Mouse (Mus musculus): ENCODE data around the gene 1700029I15Rik. TPM values are rescaled to one million over a fixed set of nuclear protein-coding genes. Genes with fewer than 3 reads are reported as not detected.

Gene 1700029I15Rik
- polyA plus RNA-seq, 1 experiment from 2014 or later, result 7.6 TPM

DNA sequence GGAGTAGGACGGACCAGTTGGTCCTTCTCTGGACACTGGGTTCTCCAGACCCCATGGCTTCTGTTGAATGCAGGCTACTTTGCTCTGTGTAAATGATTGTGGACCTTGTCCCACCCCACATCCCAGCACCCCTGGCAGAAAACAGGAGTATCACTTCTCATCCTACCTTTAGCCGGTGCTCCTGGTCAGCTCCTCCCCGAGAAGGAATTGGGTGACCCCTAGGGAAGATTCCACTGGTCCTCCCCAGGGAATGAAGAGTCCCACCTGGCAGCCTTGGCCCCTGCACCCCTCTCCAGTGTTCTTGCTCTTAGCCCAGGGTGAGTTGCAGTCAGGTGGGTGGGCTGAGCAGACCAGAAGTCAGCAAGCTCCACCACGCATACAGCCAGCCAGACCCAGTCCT, 18.3 kb upstream of the 1700029I15Rik start:
- no peaks in the 10 kb centered on the region for H3K4me1 ChIP-seq
- WGBS, result 94% methylated on average over 4 of the region's 4 CpGs
- peaks cover 5% of the 10 kb centered on the region for H3K27me3 ChIP-seq
- no peaks in the 10 kb centered on the region for H3K9me3 ChIP-seq (replicated peaks)
- H3K4me3 ChIP-seq, result no peak overlapping the region
- H3K9ac ChIP-seq, result no peak overlapping the region
- H3K4me2 ChIP-seq (replicated peaks), result no peak overlapping the region
- H3K27ac ChIP-seq, result no peak overlapping the region
- H3K36me3 ChIP-seq, result peaks cover 53% of the 10 kb centered on the region
- ATAC-seq (ENCODE audit: low FRiP score), result no peak

DNA sequence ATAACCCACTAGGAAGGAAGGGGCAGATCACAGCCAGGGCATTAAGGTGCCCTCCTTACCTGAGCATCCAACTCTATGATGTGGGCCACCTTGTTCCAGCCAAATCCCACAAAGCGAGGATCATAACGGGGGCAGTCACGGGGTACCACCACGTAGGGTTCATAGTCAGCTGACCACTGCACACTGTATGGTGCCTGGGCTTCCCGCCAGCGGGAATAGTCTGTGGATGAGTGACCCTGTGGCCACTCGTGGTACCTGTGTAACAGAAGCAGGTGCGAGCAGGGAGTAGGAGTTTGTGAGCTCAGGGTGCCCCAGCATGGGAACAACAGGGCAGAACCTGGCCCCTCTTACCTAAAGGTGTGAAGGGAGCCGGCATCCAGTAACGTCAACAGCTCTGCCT, 16.8 kb upstream of the 1700029I15Rik start:
- no peak overlapping the region for H3K9ac ChIP-seq
- H3K9me3 ChIP-seq (replicated peaks), result no peaks in the 10 kb centered on the region
- H3K27me3 ChIP-seq, result peaks cover 20% of the 10 kb centered on the region
- peaks cover 5% of the 10 kb centered on the region for H3K4me1 ChIP-seq
- no peak overlapping the region for H3K4me2 ChIP-seq (replicated peaks)
- ATAC-seq (ENCODE audit: low FRiP score), result no peak
- 91% methylated on average over 10 of the region's 10 CpGs for WGBS
- H3K36me3 ChIP-seq, result peaks cover 38% of the 10 kb centered on the region
- no peak overlapping the region for H3K4me3 ChIP-seq
- H3K27ac ChIP-seq, result no peak overlapping the region

DNA sequence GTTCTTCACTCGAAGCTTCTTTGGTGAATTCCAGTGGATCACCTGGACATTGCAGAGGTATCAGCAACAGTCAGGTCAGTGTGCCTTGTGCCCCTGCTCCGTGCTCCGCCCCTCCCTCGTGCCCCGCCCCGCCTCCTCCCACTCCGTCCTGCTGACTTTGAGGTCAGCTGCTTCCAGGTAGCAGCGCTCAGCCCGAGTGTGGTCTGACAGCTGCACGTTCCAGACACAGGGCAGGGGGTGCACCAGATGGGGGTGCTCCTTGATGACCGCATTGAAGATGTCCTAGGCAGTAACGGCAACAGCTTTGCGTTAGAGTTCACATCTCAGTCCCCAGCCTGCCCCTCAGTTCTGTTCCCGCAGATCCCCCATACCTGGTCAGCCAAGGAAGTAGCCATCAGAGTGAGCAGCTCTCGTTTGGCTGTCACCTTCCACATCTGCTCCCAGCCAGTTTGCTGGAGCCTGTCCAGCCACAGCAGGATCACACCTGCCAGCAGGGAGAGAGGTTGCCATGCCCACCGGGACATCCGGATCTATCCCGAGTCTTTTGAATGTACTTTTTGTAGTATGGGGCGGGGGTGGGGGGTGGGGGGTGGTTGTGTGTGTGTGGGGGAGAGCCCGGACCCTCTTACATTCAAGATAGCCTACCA, 14.8 kb upstream of the 1700029I15Rik start:
- Histone ChIP-seq H3K4me1 (peaks cover 25% of the 10 kb centered on the region), H3K4me3 (no peak overlapping the region), H3K27ac (no peak overlapping the region), H3K36me3 (peaks cover 29% of the 10 kb centered on the region), H3K9ac (no peak overlapping the region), H3K4me2 (replicated peaks) (no peak overlapping the region), H3K27me3 (peaks cover 32% of the 10 kb centered on the region), H3K9me3 (replicated peaks) (no peaks in the 10 kb centered on the region)
- ATAC-seq (ENCODE audit: low FRiP score), result no peak
- WGBS, result 49% methylated on average over 20 of the region's 20 CpGs

DNA sequence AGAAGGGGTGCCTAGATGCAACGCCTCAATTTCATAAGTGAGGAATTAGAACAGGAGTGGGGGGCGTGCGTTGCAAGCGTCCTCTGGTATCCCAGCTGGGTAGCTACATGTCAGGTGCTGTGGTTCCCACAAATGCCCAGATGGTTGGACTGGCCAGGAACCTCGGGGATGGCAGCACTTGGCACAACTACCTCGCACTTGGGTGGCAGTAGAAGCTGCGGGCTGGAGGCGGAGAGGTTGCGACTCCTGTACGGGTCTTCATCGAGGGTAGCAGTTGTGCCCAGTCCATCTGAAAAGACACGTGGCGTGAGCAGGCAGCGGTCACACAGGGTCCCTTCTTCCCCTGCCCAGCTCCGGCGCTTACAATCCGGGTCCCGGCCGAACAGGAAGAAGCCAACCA, 12.0 kb upstream of the 1700029I15Rik start:
- Histone ChIP-seq H3K4me3 (peak overlapping the region; percentile 34), H3K36me3 (peaks cover 12% of the 10 kb centered on the region; the same call in 1 of the 2 replicates), H3K4me1 (peaks cover 44% of the 10 kb centered on the region), H3K9ac (peak overlapping the region; percentile 59), H3K27ac (no peak overlapping the region), H3K9me3 (replicated peaks) (no peaks in the 10 kb centered on the region), H3K27me3 (peaks cover 32% of the 10 kb centered on the region), H3K4me2 (replicated peaks) (peak overlapping the region; percentile 69)
- ATAC-seq (ENCODE audit: low FRiP score), result no peak
- WGBS, result 12% methylated on average over 18 of the region's 19 CpGs

DNA sequence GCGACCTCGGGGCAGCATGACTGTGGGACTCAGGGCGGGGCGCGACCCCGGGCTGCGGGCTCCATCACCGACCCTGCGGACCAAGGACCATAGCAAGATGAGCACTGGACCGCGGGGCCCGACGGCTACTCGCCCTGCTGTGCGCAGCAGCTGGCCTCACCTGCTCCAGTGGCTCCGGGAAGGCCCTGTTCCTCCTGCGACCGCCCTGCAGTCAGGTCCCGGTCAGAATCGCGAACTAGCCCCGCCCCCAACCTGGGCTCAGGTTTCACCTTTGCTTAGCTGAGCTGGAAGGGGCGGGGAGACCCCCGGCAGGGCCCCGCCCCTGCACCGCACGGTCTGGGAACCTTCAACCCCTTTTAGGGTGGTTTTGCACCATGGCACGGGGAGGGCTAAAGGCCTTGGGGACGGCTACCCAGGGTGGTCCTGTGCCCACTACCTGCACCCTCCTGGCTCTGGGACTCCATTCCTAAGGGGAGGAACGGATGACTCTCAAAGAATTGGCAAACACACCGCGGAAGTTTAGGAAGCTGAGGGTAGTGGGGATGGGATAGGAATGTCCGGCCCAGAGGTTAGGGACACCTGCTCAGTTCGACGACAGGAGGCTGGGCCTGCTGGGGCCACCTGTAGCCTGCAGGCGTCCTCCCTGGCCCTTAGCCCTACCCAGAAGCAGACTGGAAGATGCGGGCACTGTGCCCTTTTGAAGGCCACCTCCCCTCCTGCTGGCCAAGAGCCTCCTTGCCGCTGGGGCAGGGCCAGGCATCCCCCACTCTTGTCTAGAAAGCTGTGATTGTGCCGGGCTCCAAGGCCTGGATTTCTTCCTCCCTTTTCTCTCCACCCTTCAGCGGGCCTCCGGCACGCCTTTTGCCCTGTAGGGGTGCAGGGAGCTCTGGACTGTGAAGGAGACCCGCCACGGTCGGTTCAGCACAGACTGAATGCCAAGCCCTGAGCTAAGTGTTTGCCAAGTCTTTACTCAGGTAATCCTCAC, 11.2 kb upstream of the 1700029I15Rik start:
- peaks cover 32% of the 10 kb centered on the region for H3K27me3 ChIP-seq
- H3K4me3 ChIP-seq, result peak overlapping the region; percentile 34
- no peaks in the 10 kb centered on the region for H3K9me3 ChIP-seq (replicated peaks)
- H3K36me3 ChIP-seq, result peaks cover 6% of the 10 kb centered on the region; the same call in 1 of the 2 replicates
- H3K9ac ChIP-seq, result peak overlapping the region; percentile 59
- H3K4me2 ChIP-seq (replicated peaks), result peak overlapping the region; percentile 69
- peaks cover 49% of the 10 kb centered on the region for H3K4me1 ChIP-seq
- 3% methylated on average over 45 of the region's 45 CpGs for WGBS
- ATAC-seq (ENCODE audit: low FRiP score), result no peak
- H3K27ac ChIP-seq, result peak overlapping the region; percentile 7; the same call in 1 of the 2 replicates

DNA sequence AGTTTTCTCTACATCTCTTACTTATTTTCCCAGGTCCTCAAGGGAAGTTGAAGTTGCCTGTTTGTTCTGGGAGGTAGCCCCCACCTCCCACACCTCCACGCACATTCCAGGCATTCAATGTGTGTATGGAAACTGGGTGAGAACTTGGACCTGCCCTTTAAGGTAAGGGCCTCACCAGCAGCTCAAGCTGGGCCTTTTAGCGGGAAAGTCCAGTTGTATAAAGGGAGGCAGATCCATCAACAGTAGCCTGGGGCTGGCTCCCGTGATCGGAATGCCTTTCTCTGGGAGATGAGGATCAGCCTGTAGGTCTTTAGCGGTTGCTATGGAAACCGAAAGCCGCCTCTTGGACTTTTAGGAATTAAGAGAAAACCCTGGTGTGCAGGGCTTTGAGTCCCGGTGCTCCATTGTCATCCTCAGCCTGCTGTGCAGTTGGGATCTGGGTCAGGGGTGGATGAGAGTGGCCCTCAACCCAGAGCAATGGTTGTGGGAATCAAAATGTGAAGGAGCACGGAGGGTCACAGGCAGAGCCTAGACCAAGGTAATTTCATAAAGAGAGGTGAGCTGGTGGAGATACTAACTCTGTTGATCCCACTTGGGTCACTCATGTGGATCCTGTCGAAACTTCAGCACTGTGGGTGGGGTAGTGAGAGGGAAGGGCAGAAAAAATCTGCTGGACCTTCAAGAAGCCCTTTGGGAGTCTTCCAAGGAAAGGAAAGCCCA, 10.2 kb upstream of the 1700029I15Rik start:
- H3K9me3 ChIP-seq (replicated peaks), result no peaks in the 10 kb centered on the region
- WGBS, result 10% methylated on average over 10 of the region's 10 CpGs
- H3K4me3 ChIP-seq, result no peak overlapping the region
- no peak for ATAC-seq (ENCODE audit: low FRiP score)
- no peak overlapping the region for H3K9ac ChIP-seq
- H3K4me2 ChIP-seq (replicated peaks), result no peak overlapping the region
- H3K36me3 ChIP-seq, result peaks cover under 1% of the 10 kb centered on the region; the same call in 1 of the 2 replicates
- H3K27ac ChIP-seq, result no peak overlapping the region
- peaks cover 53% of the 10 kb centered on the region for H3K4me1 ChIP-seq
- H3K27me3 ChIP-seq, result peaks cover 32% of the 10 kb centered on the region

DNA sequence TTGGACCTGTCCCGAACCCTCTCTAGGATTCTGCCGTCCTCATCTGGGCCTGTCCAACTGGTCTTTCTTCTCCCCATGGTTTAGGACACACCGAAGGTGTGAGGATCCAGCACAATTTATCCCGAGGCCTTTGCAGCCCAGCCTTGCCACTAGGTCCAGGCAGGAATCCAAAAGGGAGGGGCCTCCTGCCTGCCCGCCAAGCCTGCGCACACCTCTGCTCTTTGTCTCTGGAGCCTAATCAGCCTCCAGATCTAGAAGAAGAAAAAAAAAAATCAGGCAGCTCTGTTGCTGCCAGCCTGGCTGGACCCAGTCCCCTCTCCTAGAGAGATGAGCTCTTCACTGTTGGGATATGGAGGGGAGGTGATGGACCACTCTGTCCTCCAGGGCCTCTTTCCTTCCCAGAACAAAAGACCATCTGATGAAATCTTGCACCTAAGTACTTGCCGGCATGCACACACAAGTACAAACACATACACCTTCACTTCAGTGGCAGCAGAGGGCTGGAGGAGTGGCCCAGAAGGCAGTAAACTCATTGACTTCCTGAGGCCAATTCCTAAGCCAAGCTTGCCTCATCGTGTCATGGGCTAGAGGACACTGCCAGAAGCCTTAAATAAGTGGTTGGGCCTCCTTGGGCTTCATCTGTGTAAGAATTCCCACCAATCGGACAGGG, 9.4 kb upstream of the 1700029I15Rik start:
- Histone ChIP-seq H3K36me3 (peaks cover 8% of the 10 kb centered on the region), H3K27me3 (peaks cover 32% of the 10 kb centered on the region), H3K27ac (0 out of 2 replicates have a peak overlapping the region, but pooled peaks have one; percentile 23), H3K4me2 (replicated peaks) (no peak overlapping the region), H3K9me3 (replicated peaks) (no peaks in the 10 kb centered on the region), H3K9ac (no peak overlapping the region), H3K4me3 (no peak overlapping the region), H3K4me1 (peaks cover 53% of the 10 kb centered on the region)
- no peak for ATAC-seq (ENCODE audit: low FRiP score)
- WGBS, result 43% methylated on average over 9 of the region's 9 CpGs

DNA sequence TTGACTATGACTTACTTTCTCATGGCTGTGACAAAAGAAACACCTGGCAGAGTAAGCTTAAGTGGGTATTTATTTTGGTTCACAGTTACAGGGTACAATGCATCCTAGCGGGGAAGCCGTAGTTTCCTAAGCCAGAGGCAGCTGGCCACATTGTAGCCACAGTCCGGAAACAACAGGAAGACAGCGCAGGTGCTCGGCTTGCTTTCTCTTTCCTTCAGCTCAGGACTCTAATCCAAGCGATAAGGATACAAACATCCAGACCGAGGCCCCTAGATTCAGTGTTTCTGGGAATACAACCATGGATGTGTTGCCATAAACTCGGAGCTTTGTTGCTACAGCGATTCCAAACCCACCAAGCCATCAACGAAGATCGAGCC, 8.9 kb upstream of the 1700029I15Rik start:
- Histone ChIP-seq H3K4me3 (no peak overlapping the region), H3K4me1 (peaks cover 53% of the 10 kb centered on the region), H3K27ac (no peak overlapping the region), H3K4me2 (replicated peaks) (no peak overlapping the region), H3K9me3 (replicated peaks) (no peaks in the 10 kb centered on the region), H3K27me3 (peaks cover 32% of the 10 kb centered on the region), H3K36me3 (peaks cover 12% of the 10 kb centered on the region), H3K9ac (no peak overlapping the region)
- 86% methylated on average over 11 of the region's 11 CpGs for WGBS
- no peak for ATAC-seq (ENCODE audit: low FRiP score)

DNA sequence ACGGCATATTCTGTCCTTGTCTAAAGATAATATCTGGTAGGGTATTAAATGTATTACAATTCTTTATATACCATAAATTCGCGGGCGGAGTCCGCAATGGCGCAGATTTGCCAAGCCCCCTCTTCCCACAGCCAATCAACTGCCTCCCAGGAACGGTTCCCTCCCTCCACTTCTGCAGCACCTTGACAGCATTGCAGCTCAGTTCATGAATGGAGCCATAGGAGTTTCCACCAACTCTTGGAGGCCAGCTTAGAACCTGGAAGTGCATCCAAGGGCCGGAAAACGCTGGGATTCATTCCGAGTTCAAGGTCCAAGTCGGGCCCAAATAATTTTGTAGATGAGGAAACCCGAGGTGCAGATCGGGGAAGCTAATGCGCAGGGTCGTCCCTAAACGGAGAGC, 7.8 kb upstream of the 1700029I15Rik start, which contains the start of the genes Pex16 and Large2:
TSS of gene Pex16 (plus strand) at position 163 of the 400 bp plus-strand sequence.
TSS of gene Large2 (minus strand) at position 356 of the 400 bp plus-strand sequence.
- no peak for ATAC-seq (ENCODE audit: low FRiP score)
- no peaks in the 10 kb centered on the region for H3K9me3 ChIP-seq (replicated peaks)
- peaks cover 22% of the 10 kb centered on the region for H3K27me3 ChIP-seq
- peaks cover 23% of the 10 kb centered on the region for H3K36me3 ChIP-seq
- peak within 1 kb of the TSS; percentile 82 for H3K9ac ChIP-seq
- H3K4me1 ChIP-seq, result peaks cover 53% of the 10 kb centered on the region
- peak within 1 kb of the TSS; percentile 87 for H3K27ac ChIP-seq
- peak within 1 kb of the TSS; percentile 83 for H3K4me3 ChIP-seq
- 5% methylated on average over 16 of the region's 16 CpGs for whole genome bisulfite sequencing
- H3K4me2 ChIP-seq (replicated peaks), result peak within 1 kb of the TSS; percentile 95

DNA sequence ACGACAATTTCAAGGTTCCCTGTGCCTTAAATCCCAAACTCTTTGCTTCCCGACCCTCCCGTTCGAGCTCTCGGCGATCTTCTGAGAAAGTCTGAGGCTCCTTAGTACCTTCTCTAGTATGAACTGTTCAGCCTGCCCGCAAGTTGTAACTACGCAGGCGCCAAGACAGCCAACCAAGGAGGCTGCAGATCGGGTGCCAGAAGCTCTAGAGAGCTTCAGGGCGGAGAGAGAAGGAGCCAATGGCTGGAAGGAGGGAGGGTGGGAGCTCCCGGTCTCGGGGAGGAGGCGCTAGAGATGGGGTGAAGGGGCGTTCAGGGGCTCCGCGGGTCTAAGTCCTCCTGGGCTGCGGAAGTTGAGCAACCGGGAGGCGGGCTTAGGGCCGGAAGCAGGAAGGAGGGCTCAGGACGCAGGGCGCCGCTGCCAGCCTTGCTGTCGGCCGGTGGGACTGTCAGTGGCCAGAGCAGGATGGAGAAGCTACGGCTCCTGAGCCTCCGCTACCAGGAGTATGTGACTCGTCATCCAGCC, 7.2 kb upstream of the 1700029I15Rik start:
- Histone ChIP-seq H3K27ac (peak overlapping the region; percentile 87), H3K9me3 (replicated peaks) (no peaks in the 10 kb centered on the region), H3K36me3 (peaks cover 28% of the 10 kb centered on the region), H3K9ac (peak overlapping the region; percentile 82), H3K4me2 (replicated peaks) (peak overlapping the region; percentile 95), H3K27me3 (peaks cover 16% of the 10 kb centered on the region), H3K4me3 (peak overlapping the region; percentile 83), H3K4me1 (peaks cover 51% of the 10 kb centered on the region)
- 0% methylated on average over 29 of the region's 29 CpGs for WGBS
- ATAC-seq (ENCODE audit: low FRiP score), result peak; percentile 93

DNA sequence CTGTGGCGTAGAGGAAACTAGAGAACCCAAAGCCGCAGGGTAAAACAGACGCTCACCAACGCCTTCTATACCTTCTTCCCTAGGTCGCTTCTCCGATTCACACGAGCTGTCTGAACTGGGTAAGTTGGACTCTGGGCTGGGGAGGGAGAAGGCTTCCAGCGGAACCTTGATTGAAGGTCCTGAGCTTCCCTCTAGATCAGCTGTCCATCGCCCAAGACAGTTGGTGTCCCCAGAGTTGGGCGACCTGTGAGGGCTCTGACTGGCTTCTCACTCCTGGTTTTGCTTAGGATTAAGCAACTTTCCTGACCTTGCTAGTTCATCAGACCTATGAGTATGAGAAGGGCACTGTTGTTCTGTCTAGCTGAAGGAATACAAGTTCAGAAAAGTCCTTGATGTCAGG, 6.5 kb upstream of the 1700029I15Rik start:
- ATAC-seq (ENCODE audit: low FRiP score), result peak; percentile 5
- H3K36me3 ChIP-seq, result peaks cover 35% of the 10 kb centered on the region
- peak overlapping the region; percentile 95 for H3K4me2 ChIP-seq (replicated peaks)
- H3K4me1 ChIP-seq, result peaks cover 45% of the 10 kb centered on the region
- 11% methylated on average over 10 of the region's 10 CpGs for WGBS
- H3K4me3 ChIP-seq, result peak overlapping the region; percentile 83
- H3K9ac ChIP-seq, result peak overlapping the region; percentile 82
- no peaks in the 10 kb centered on the region for H3K9me3 ChIP-seq (replicated peaks)
- peaks cover 9% of the 10 kb centered on the region for H3K27me3 ChIP-seq
- H3K27ac ChIP-seq, result peak overlapping the region; percentile 87
